Mouse (Mus musculus) liver, adult 2 months (tissue): ENCODE data around the gene Ccpg1os.

Source experiments
- CTCF ChIP-seq: fragments of 200-500 bp; IDR thresholded peaks from 2 replicates; pipeline ENCODE4 v1.5.1; 2011; ENCODE audit warnings: low read depth, low read length, control low read depth
- POLR2A ChIP-seq: fragments of 200-500 bp; IDR thresholded peaks from 2 replicates; pipeline ENCODE4 v1.6.1; 2011; ENCODE audit warnings: low read length, control low read depth; ENCODE audit not compliant: insufficient read depth; ENCODE audit errors: extremely low read depth

DNA sequence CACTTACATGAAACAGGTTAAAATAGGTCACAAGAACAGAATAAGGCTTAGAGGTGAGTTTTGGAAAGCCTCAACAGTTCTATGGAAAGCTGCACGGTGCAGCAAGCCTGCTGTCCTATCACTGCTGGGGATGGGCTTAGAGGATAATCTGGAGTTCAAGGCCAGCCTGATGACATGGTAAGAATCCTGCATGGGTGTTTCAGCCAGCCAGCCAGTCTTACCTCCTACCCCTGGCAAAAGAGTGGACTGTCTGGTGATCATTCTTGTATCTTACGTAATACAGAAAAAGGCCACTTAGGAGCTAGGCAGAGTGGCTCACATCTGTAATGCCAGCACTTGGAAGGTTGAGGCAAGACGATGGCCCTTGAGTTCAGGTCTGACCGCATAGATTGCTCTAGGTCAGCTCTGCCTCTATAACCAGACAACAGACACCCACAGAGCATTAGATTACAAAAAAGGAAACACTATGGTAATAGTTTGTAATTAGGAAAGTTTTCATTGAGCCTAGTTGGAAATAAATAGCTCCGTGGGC, 35.5 kb upstream of the Ccpg1os start:
- TF ChIP-seq CTCF = no peak
- TF ChIP-seq POLR2A = no peak
